Mouse (Mus musculus) heart, adult 2 months (tissue): ENCODE data around the gene Gls.

Source experiments
- CTCF ChIP-seq: fragments of 200-600 bp; IDR thresholded peaks from 2 replicates; pipeline ENCODE4 v1.8.1; 2022; ENCODE audit warnings: antibody characterized with exemption, mild to moderate bottlenecking, moderate library complexity
- EP300 ChIP-seq: fragments of 200-500 bp; IDR thresholded peaks from 2 replicates; pipeline ENCODE4 v1.6.1; 2011; ENCODE audit warnings: low read depth, low read length, control low read depth; ENCODE audit not compliant: insufficient read depth
- POLR2A ChIP-seq: fragments of 200-500 bp; IDR thresholded peaks from 2 replicates; pipeline ENCODE4 v1.6.1; 2011; ENCODE audit warnings: mild to moderate bottlenecking, low read depth, low read length, control low read depth; ENCODE audit not compliant: insufficient read depth

DNA sequence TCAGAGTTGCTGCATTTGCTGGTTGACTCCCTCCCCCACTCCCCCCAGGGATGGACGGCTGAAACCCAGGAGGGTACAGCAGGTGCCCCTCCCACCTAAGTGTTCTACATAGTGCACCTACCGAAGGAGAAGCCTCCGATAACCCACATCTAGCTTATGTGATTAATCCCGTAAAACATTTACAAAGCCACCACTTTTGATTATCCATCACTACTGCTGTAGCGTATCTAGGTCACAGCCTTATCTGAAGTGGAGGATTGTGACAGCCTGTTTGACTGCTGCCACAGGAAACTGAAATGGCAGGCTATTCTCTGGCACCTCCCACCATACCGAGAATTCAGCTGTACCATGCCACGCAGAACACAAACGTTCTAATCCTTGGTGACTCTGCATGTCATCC, 61.8 kb downstream of the Gls start:
- TF ChIP-seq POLR2A (no peak), EP300 (no peak), CTCF (no peak)
